Mouse (Mus musculus) limb, embryonic 13.5 days (tissue): Measurements from ENCODE around the gene Gpr152. TPM values are rescaled to one million over a fixed set of nuclear protein-coding genes. Genes with fewer than 3 reads are reported as not detected.
A peak's percentile ranks its signal among the peaks of the same experiment; 100 is the strongest.

ENCODE experiments used
- ATAC-seq: fragments of 200-750 bp; cut with Nextera tagmentation; 2 replicates; pipeline ENCODE4 v1.8.0; 2017; ENCODE audit warnings: low read depth, moderate number of reproducible peaks, moderate TSS enrichment; ENCODE audit not compliant: low FRiP score
- H3K27ac ChIP-seq: fragments of 300-500 bp; sonication (generic); 2 replicates; pipeline ENCODE4 v1.5.1; 2015; ENCODE audit warnings: inconsistent platforms, mild to moderate bottlenecking, moderate library complexity
- H3K27me3 ChIP-seq: fragments of 300-500 bp; sonication (generic); 2 replicates; pipeline ENCODE4 v1.6.1; 2015; ENCODE audit warnings: mild to moderate bottlenecking, inconsistent platforms
- H3K36me3 ChIP-seq: fragments of 300-500 bp; sonication (generic); 2 replicates; pipeline ENCODE4 v1.6.1; 2015; ENCODE audit warnings: inconsistent platforms, mild to moderate bottlenecking, moderate library complexity
- H3K4me1 ChIP-seq: fragments of 300-500 bp; sonication (generic); 2 replicates; pipeline ENCODE4 v1.6.1; 2015; ENCODE audit warnings: inconsistent platforms
- H3K4me2 ChIP-seq: fragments of 300-500 bp; sonication (generic); replicated peaks from 2 replicates; pipeline ENCODE4 v1.6.1; 2015; ENCODE audit warnings: inconsistent platforms, mild to moderate bottlenecking, moderate library complexity
- H3K4me3 ChIP-seq: fragments of 300-500 bp; sonication (generic); 2 replicates; pipeline ENCODE4 v1.5.1; 2015; ENCODE audit warnings: moderate library complexity, mild to moderate bottlenecking, inconsistent platforms
- H3K9ac ChIP-seq: fragments of 300-500 bp; sonication (generic); 2 replicates; pipeline ENCODE4 v1.6.1; 2015; ENCODE audit warnings: mild to moderate bottlenecking, inconsistent platforms
- H3K9me3 ChIP-seq: fragments of 300-500 bp; sonication (generic); 2 replicates; pipeline ENCODE4 v1.6.1; 2016; ENCODE audit warnings: inconsistent platforms
- WGBS: fragments of 180-500 bp; shearing (Covaris S2); methylation state at CpG from one replicate; pipeline ENCODE4 v1.1.7; 2015; 5-methylcytosine and 5-hydroxymethylcytosine counted together
- polyA plus RNA-seq: library from polyadenylated mRNA; unstranded; fragments of >200 nt; fragmentation: Nextera tagmentation; extraction: Ambion mirVana; gene quantifications from 2 replicates; pipeline ENCODE4 v1.2.1, GENCODE M21; 2015

The Gpr152 gene
- polyA plus RNA-seq, 1 experiment from 2014 or later: not detected

- Histone ChIP-seq H3K9ac (peak overlapping the region; percentile 45), H3K36me3 (no peaks in the 10 kb centered on the region), H3K4me3 (no peak overlapping the region), H3K4me2 (no peak overlapping the region), H3K27me3 (no peaks in the 10 kb centered on the region), H3K27ac (no peak overlapping the region), H3K4me1 (peaks cover 35% of the 10 kb centered on the region), H3K9me3 (no peaks in the 10 kb centered on the region)
- ATAC-seq: no peak
- 77% methylated on average over 10 of the region's 10 CpGs for WGBS
These were observed 31.3 kb downstream of the Gpr152 start for GRCm38 (mm10) chr19:4170723-4171392.

GRCm38 (mm10) chr19:4171393-4172290 is 32.1 kb downstream of the Gpr152 start:
- 66% methylated on average over 13 of the region's 13 CpGs for WGBS
- ATAC-seq: no peak
- Histone ChIP-seq H3K9ac (peak overlapping the region; percentile 45), H3K4me3 (no peak overlapping the region), H3K4me1 (peaks cover 37% of the 10 kb centered on the region), H3K4me2 (no peak overlapping the region), H3K36me3 (no peaks in the 10 kb centered on the region), H3K27me3 (no peaks in the 10 kb centered on the region), H3K9me3 (no peaks in the 10 kb centered on the region), H3K27ac (no peak overlapping the region)

GRCm38 (mm10) chr19:4172925-4173324 is 33.3 kb downstream of the Gpr152 start:
- Histone ChIP-seq H3K4me1 (peaks cover 37% of the 10 kb centered on the region), H3K4me3 (no peak overlapping the region), H3K9me3 (no peaks in the 10 kb centered on the region), H3K36me3 (no peaks in the 10 kb centered on the region), H3K27ac (no peak overlapping the region), H3K27me3 (peaks cover 3% of the 10 kb centered on the region; the same call in 1 of the 2 replicates), H3K4me2 (no peak overlapping the region), H3K9ac (peak overlapping the region; percentile 43; the same call in 1 of the 2 replicates)
- no peak for ATAC-seq
- 56% methylated on average over 11 of the region's 11 CpGs for WGBS

GRCm38 (mm10) chr19:4175368-4175947 is 35.9 kb downstream of the Gpr152 start, which contains the start of gene Carns1:
TSS of gene Carns1 (minus strand) at chr19:4175479.
- 4% methylated on average over 11 of the region's 11 CpGs for WGBS
- Histone ChIP-seq H3K4me1 (peaks cover 28% of the 10 kb centered on the region), H3K9me3 (no peaks in the 10 kb centered on the region), H3K27ac (no peak within 1 kb of the TSS), H3K27me3 (peaks cover 3% of the 10 kb centered on the region; the same call in 1 of the 2 replicates), H3K4me2 (peak within 1 kb of the TSS; percentile 51), H3K9ac (peak within 1 kb of the TSS; percentile 32), H3K36me3 (no peaks in the 10 kb centered on the region), H3K4me3 (peak within 1 kb of the TSS; percentile 3)
- ATAC-seq: 0 out of 2 replicates have a peak, but pooled peaks have one; percentile 49

- Histone ChIP-seq H3K36me3 (no peaks in the 10 kb centered on the region), H3K27ac (no peak overlapping the region), H3K4me1 (peaks cover 15% of the 10 kb centered on the region), H3K27me3 (peaks cover 3% of the 10 kb centered on the region; the same call in 1 of the 2 replicates), H3K4me2 (no peak overlapping the region), H3K4me3 (no peak overlapping the region), H3K9ac (no peak overlapping the region), H3K9me3 (no peaks in the 10 kb centered on the region)
- no peak for ATAC-seq
- 85% methylated on average over 7 of the region's 7 CpGs for WGBS
These were observed 40.8 kb downstream of the Gpr152 start for GRCm38 (mm10) chr19:4180411-4180810.

GRCm38 (mm10) chr19:4181892-4182291 is 42.3 kb downstream of the Gpr152 start:
- Histone ChIP-seq H3K9me3 (no peaks in the 10 kb centered on the region), H3K27me3 (peaks cover 2% of the 10 kb centered on the region; the same call in 1 of the 2 replicates), H3K36me3 (no peaks in the 10 kb centered on the region), H3K9ac (no peak overlapping the region), H3K4me2 (no peak overlapping the region), H3K4me1 (peaks cover 11% of the 10 kb centered on the region), H3K4me3 (no peak overlapping the region), H3K27ac (no peak overlapping the region)
- 37% methylated on average over 3 of the region's 3 CpGs for whole genome bisulfite sequencing
- ATAC-seq: no peak

GRCm38 (mm10) chr19:4183689-4184088 is 44.1 kb downstream of the Gpr152 start:
- Histone ChIP-seq H3K36me3 (no peaks in the 10 kb centered on the region), H3K4me1 (peaks cover 11% of the 10 kb centered on the region), H3K4me3 (no peak overlapping the region), H3K9ac (no peak overlapping the region), H3K27me3 (no peaks in the 10 kb centered on the region), H3K4me2 (no peak overlapping the region), H3K9me3 (no peaks in the 10 kb centered on the region), H3K27ac (no peak overlapping the region)
- 79% methylated on average over 2 of the region's 2 CpGs for WGBS
- no peak for ATAC-seq

GRCm38 (mm10) chr19:4184976-4185975 is 45.7 kb downstream of the Gpr152 start:
- Histone ChIP-seq H3K4me3 (no peak overlapping the region), H3K4me1 (peaks cover 11% of the 10 kb centered on the region), H3K4me2 (0 out of 2 replicates have a peak overlapping the region, but pooled peaks have one; percentile 9), H3K27me3 (no peaks in the 10 kb centered on the region), H3K9ac (no peak overlapping the region; the same call in 1 of the 2 replicates), H3K36me3 (no peaks in the 10 kb centered on the region), H3K27ac (no peak overlapping the region; the same call in 1 of the 2 replicates), H3K9me3 (no peaks in the 10 kb centered on the region)
- ATAC-seq: no peak
- WGBS: 59% methylated on average over 15 of the region's 15 CpGs

GRCm38 (mm10) chr19:4187303-4187702 is 47.7 kb downstream of the Gpr152 start:
- no peak overlapping the region for H3K4me3 ChIP-seq
- H3K4me1 ChIP-seq: peaks cover 23% of the 10 kb centered on the region
- ATAC-seq: no peak
- H3K9ac ChIP-seq: no peak overlapping the region
- no peaks in the 10 kb centered on the region for H3K9me3 ChIP-seq
- H3K36me3 ChIP-seq: no peaks in the 10 kb centered on the region
- WGBS: 60% methylated on average over 3 of the region's 3 CpGs
- no peak overlapping the region for H3K27ac ChIP-seq
- no peak overlapping the region for H3K4me2 ChIP-seq
- no peaks in the 10 kb centered on the region for H3K27me3 ChIP-seq

GRCm38 (mm10) chr19:4189051-4189620 is 49.5 kb downstream of the Gpr152 start:
- no peak for ATAC-seq
- no peak overlapping the region for H3K27ac ChIP-seq
- H3K9me3 ChIP-seq: no peaks in the 10 kb centered on the region
- H3K36me3 ChIP-seq: peaks cover 11% of the 10 kb centered on the region
- H3K27me3 ChIP-seq: no peaks in the 10 kb centered on the region
- H3K4me3 ChIP-seq: no peak overlapping the region
- H3K9ac ChIP-seq: no peak overlapping the region
- H3K4me2 ChIP-seq: no peak overlapping the region
- peaks cover 37% of the 10 kb centered on the region for H3K4me1 ChIP-seq
- 82% methylated on average over 12 of the region's 12 CpGs for WGBS
